Mouse (Mus musculus) cerebellum, postnatal 4 days (tissue): Measurements from ENCODE around the gene Btg1.

ENCODE experiments used
- DNase-seq, 2 experiments: peaks; one replicate each; pipeline ENCODE4 v3.0.0; 2022; ENCODE audit warnings: low spot score in 2 of 2, mixed read lengths in 1 of 2

The Btg1 gene

GRCm38 (mm10) chr10:96616709-96617116, at the start of gene Btg1:
Btg1 (plus strand) TSS chr10:96617006.
- peak; percentile 100 for DNase-seq

GRCm38 (mm10) chr10:96569469-96569868, 47.3 kb upstream of the Btg1 start:
- DNase-seq = no peak

GRCm38 (mm10) chr10:96571176-96571575, 45.6 kb upstream of the Btg1 start:
- DNase-seq = no peak

- no peak for DNase-seq
Measured at GRCm38 (mm10) chr10:96574786-96575185, 42.0 kb upstream of the Btg1 start.

- no peak for DNase-seq
Measured at GRCm38 (mm10) chr10:96575338-96575737, 41.5 kb upstream of the Btg1 start.

GRCm38 (mm10) chr10:96578924-96579323, 37.9 kb upstream of the Btg1 start:
- no peak for DNase-seq

- DNase-seq = no peak
Measured at GRCm38 (mm10) chr10:96579436-96579835, 37.4 kb upstream of the Btg1 start.

- DNase-seq = no peak
Measured at GRCm38 (mm10) chr10:96580246-96580645, 36.6 kb upstream of the Btg1 start.

GRCm38 (mm10) chr10:96581232-96581631, 35.6 kb upstream of the Btg1 start:
- no peak for DNase-seq

GRCm38 (mm10) chr10:96586191-96586880, 30.5 kb upstream of the Btg1 start:
- DNase-seq = no peak

GRCm38 (mm10) chr10:96586881-96587217, 30.0 kb upstream of the Btg1 start:
- DNase-seq = no peak

GRCm38 (mm10) chr10:96588233-96588632, 28.6 kb upstream of the Btg1 start:
- DNase-seq = no peak

GRCm38 (mm10) chr10:96589781-96590180, 27.0 kb upstream of the Btg1 start:
- no peak for DNase-seq

- no peak for DNase-seq
Measured at GRCm38 (mm10) chr10:96592089-96592488, 24.7 kb upstream of the Btg1 start.

GRCm38 (mm10) chr10:96595435-96596132, 21.2 kb upstream of the Btg1 start:
- no peak for DNase-seq

GRCm38 (mm10) chr10:96596411-96596810, 20.4 kb upstream of the Btg1 start:
- no peak for DNase-seq

GRCm38 (mm10) chr10:96599641-96600040, 17.2 kb upstream of the Btg1 start:
- DNase-seq = no peak

- no peak for DNase-seq
Measured at GRCm38 (mm10) chr10:96601670-96602069, 15.1 kb upstream of the Btg1 start.

- no peak for DNase-seq
Measured at GRCm38 (mm10) chr10:96602339-96602738, 14.5 kb upstream of the Btg1 start.

- no peak for DNase-seq
Measured at GRCm38 (mm10) chr10:96605168-96605567, 11.6 kb upstream of the Btg1 start.

GRCm38 (mm10) chr10:96605856-96606255, 10.9 kb upstream of the Btg1 start:
- no peak for DNase-seq

GRCm38 (mm10) chr10:96607617-96608185, 9.1 kb upstream of the Btg1 start:
- no peak for DNase-seq
